Mouse (Mus musculus) midbrain, embryonic 14.5 days (tissue): Measurements from ENCODE around the gene Ildr2. TPM values are rescaled to one million over a fixed set of nuclear protein-coding genes. Genes with fewer than 3 reads are reported as not detected.

Experiments
- ATAC-seq: fragments of 200-750 bp; cut with Nextera tagmentation; 2 replicates; pipeline ENCODE4 v1.8.0; 2017; ENCODE audit warnings: moderate number of reproducible peaks, moderate library complexity; ENCODE audit not compliant: low FRiP score, low TSS enrichment
- DNase-seq: peaks from one replicate; pipeline ENCODE4 v3.0.0-alpha.2; 2015
- H3K27ac ChIP-seq: fragments of 300-500 bp; sonication (generic); replicated peaks from 2 replicates; pipeline ENCODE4 v1.5.1; 2014; ENCODE audit warnings: mild to moderate bottlenecking, low read depth, low read length, moderate library complexity
- H3K27me3 ChIP-seq: fragments of 300-500 bp; sonication (generic); 2 replicates; pipeline ENCODE4 v1.6.1; 2014; ENCODE audit warnings: low read length, control low read depth, mixed read lengths; ENCODE audit not compliant: control insufficient read depth, insufficient read depth
- H3K36me3 ChIP-seq: fragments of 300-500 bp; sonication (generic); 2 replicates; pipeline ENCODE4 v1.6.1; 2014; ENCODE audit warnings: low read length, control low read depth; ENCODE audit not compliant: control insufficient read depth, insufficient read depth
- H3K4me1 ChIP-seq: fragments of 300-500 bp; sonication (generic); 2 replicates; pipeline ENCODE4 v1.6.1; 2014; ENCODE audit warnings: mild to moderate bottlenecking, antibody characterized with exemption, low read length, control low read depth; ENCODE audit not compliant: control insufficient read depth, insufficient read depth
- H3K4me2 ChIP-seq: fragments of 300-500 bp; sonication (generic); 2 replicates; pipeline ENCODE4 v1.6.1; 2014; ENCODE audit warnings: mild to moderate bottlenecking, low read length, moderate library complexity
- H3K4me3 ChIP-seq: fragments of 300-500 bp; sonication (generic); replicated peaks from 2 replicates; pipeline ENCODE4 v1.5.1; 2014; ENCODE audit warnings: low read depth, low read length
- H3K9ac ChIP-seq: fragments of 300-500 bp; sonication (generic); replicated peaks from 2 replicates; pipeline ENCODE4 v1.6.1; 2014; ENCODE audit warnings: mild to moderate bottlenecking, low read length, moderate library complexity
- H3K9me3 ChIP-seq: fragments of 300-500 bp; sonication (generic); 2 replicates; pipeline ENCODE4 v1.6.1; 2016; ENCODE audit warnings: low read length, control low read depth, mixed read lengths; ENCODE audit not compliant: control insufficient read depth
- WGBS: fragments of 180-500 bp; shearing (Covaris S2); extraction: QIAGEN DNeasy Blood & Tissue Kit; methylation state at CpG from one replicate; pipeline ENCODE4 v1.1.7; 2014; 5-methylcytosine and 5-hydroxymethylcytosine counted together
- polyA plus RNA-seq: library from polyadenylated mRNA; unstranded; fragments of >200 nt; fragmentation: Nextera tagmentation; extraction: Ambion mirVana; gene quantifications from 2 replicates; pipeline ENCODE4 v1.2.1, GENCODE M21; 2014

Gene Ildr2
- polyA plus RNA-seq, 1 experiment from 2014 or later: 4.1 TPM

DNA sequence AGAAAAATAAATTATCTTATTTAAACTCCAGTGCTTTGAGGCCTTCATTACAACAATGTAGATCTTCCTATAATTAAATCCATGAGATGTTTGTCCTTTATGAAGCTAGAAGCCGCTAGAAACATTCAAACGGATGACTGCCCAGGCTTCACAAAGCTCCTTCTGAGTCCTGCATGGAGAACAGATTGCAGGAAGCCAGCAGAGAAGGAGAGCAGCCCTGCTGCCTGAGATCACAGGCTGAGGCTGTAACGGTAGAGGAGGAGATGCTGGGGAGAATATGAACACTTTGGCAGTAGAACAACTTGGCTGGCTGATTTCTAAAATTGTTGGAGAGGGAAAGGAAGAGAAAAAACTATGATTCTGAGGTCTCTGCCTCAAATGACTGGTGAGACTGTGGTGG lies 76.8 kb downstream of the Ildr2 start:
- Histone ChIP-seq H3K4me2 (no peak overlapping the region), H3K4me1 (0 out of 2 replicates have a peak, but pooled peaks cover 6% of the 10 kb centered on the region), H3K9me3 (no peaks in the 10 kb centered on the region), H3K36me3 (no peaks in the 10 kb centered on the region), H3K4me3 (no peak overlapping the region), H3K27ac (no peak overlapping the region), H3K9ac (no peak overlapping the region), H3K27me3 (no peaks in the 10 kb centered on the region)
- ATAC-seq (no peak), DNase-seq (no peak)
- 46% methylated on average over 3 of the region's 3 CpGs for WGBS

DNA sequence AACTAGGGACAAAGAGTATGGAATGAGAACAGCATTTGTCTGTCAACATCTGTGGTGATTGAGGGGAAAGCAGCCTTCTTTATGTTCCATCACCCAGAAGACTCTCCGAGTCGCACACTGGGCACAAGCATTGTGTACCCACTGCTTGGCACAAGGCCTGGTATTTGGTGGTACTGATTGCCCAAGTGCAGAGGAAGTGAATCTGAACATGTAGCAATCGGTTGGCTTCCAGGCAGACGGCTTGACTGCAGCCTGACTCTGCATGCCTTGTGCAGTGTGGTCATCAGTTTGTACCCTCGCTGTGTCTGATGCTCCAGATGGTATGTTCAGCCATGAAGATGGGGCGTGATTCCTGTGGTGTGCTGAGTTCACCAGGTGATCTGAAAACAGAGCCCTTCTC lies 85.2 kb downstream of the Ildr2 start:
- H3K36me3 ChIP-seq: no peaks in the 10 kb centered on the region
- no peaks in the 10 kb centered on the region for H3K27me3 ChIP-seq
- H3K4me1 ChIP-seq: peaks cover 2% of the 10 kb centered on the region
- DNase-seq (no peak), ATAC-seq (no peak)
- no peak overlapping the region for H3K9ac ChIP-seq
- no peak overlapping the region for H3K27ac ChIP-seq
- H3K9me3 ChIP-seq: no peaks in the 10 kb centered on the region
- no peak overlapping the region for H3K4me3 ChIP-seq
- WGBS: 86% methylated on average over 6 of the region's 6 CpGs
- H3K4me2 ChIP-seq: no peak overlapping the region

DNA sequence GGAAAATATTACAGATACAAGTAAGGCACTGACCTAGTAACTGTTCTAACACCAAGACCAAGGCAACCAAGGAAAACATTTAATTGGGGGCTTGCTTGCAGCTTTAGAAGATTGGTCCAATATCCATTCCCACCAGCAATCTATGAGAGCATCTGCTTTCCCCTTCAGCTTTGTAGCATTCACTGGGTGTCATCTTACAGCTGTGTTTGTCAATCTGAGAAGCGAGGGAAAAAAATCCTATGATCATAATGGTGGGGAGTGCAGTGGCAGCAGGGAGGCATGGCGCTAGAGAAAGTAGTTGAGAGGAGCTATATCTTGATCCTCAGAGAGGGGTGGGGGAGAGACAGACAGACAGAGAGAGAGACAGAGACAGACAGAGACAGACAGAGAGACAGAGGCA lies 88.1 kb downstream of the Ildr2 start:
- no peak for ATAC-seq
- no peak for DNase-seq
- 82% methylated on average over 2 of the region's 2 CpGs for WGBS
- Histone ChIP-seq H3K27ac (no peak overlapping the region), H3K9ac (no peak overlapping the region), H3K36me3 (no peaks in the 10 kb centered on the region), H3K27me3 (no peaks in the 10 kb centered on the region), H3K4me1 (peaks cover 8% of the 10 kb centered on the region), H3K4me3 (no peak overlapping the region), H3K9me3 (no peaks in the 10 kb centered on the region), H3K4me2 (no peak overlapping the region)

DNA sequence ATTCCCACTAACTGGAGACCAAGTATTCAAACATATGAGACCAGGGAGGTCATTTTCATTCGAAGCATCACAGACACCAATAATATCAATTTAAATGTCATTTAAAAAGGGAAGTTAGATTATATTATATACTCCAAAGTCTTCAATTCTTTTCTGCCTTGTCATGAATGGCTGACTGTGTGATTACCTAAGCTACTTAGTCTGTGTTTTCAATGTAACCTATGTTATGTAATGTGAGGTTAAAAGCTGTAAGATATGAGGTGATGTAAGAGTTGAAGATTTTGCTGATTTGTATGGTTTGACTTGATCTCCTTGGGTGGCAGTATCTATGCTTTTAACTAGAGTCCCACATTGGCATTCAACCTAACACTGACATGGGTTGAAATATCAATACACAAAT lies 88.6 kb downstream of the Ildr2 start:
- no peak overlapping the region for H3K4me3 ChIP-seq
- peaks cover 8% of the 10 kb centered on the region for H3K4me1 ChIP-seq
- ATAC-seq (no peak), DNase-seq (no peak)
- no peaks in the 10 kb centered on the region for H3K27me3 ChIP-seq
- H3K9ac ChIP-seq: no peak overlapping the region
- no peaks in the 10 kb centered on the region for H3K36me3 ChIP-seq
- no peak overlapping the region for H3K27ac ChIP-seq
- no peaks in the 10 kb centered on the region for H3K9me3 ChIP-seq
- no peak overlapping the region for H3K4me2 ChIP-seq
- 96% methylated on average over 1 of the region's 1 CpGs for WGBS

DNA sequence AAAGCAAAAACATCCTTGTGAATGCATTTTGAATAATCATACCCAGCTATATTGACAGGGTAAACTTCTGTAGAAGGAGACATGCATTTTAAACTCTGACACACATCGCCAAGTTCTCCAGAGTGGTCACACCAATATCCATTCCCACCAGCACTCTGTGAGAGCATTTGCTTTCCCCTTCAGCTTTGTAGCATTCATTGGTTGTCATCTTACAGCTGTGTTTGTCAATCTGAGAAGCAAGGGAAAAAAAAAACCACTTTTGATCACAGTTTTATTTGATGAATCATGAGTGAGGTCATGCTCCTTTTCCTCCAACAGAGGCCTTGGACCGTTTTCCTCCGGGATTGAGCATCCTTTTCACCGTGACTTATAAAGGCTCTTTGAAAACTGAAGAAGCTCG lies 89.6 kb downstream of the Ildr2 start:
- no peaks in the 10 kb centered on the region for H3K27me3 ChIP-seq
- no peak for DNase-seq
- H3K9ac ChIP-seq: no peak overlapping the region; the same call in 1 of the 2 replicates
- H3K9me3 ChIP-seq: no peaks in the 10 kb centered on the region
- peaks cover 8% of the 10 kb centered on the region for H3K4me1 ChIP-seq
- no peak overlapping the region for H3K4me3 ChIP-seq
- no peaks in the 10 kb centered on the region for H3K36me3 ChIP-seq
- H3K4me2 ChIP-seq: no peak overlapping the region
- ATAC-seq: no peak
- WGBS: 40% methylated on average over 5 of the region's 5 CpGs
- H3K27ac ChIP-seq: no peak overlapping the region

DNA sequence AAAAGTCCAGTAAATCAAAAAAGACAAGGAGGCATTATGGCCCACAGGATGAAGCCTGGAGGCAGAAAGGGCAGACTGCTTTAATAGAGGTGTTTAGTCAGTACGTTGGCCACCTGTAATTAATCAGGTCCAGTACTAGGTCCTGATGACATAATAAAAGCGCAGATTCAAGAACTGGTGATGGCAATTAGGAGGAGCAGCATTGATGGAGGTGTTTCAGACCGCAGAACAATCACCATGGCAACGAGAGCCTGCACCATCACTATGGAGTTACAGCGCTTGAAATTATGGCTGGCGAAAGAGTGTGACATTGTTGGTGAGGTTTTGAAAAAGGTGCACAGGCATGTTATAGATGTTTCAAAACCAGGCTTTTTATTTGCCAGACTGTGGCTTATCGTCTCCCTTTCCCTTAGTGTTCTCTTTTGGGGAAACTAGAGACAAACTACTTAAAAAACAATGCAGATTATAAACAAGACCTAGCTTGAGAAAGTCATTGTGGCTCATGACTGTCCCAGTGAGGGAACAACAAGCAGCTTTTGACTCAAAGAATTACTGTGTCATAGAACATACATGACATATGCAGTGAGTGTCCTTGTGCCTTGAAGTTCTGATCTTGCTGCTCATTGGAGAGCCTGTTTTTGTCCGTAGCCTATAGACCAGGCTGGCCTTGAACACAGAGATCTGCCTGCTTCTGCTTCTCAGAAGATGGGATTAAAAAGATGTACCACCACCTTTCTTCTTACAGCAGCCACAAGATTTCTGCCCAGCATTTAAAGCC lies 90.5 kb downstream of the Ildr2 start:
- no peak overlapping the region for H3K9ac ChIP-seq
- peaks cover 8% of the 10 kb centered on the region for H3K4me1 ChIP-seq
- peak; percentile 83 for DNase-seq
- no peak; the same call in 1 of the 2 replicates for ATAC-seq
- 32% methylated on average over 8 of the region's 8 CpGs for WGBS
- H3K4me3 ChIP-seq: no peak overlapping the region
- no peaks in the 10 kb centered on the region for H3K27me3 ChIP-seq
- no peaks in the 10 kb centered on the region for H3K9me3 ChIP-seq
- no peaks in the 10 kb centered on the region for H3K36me3 ChIP-seq
- H3K4me2 ChIP-seq: no peak overlapping the region
- no peak overlapping the region for H3K27ac ChIP-seq

DNA sequence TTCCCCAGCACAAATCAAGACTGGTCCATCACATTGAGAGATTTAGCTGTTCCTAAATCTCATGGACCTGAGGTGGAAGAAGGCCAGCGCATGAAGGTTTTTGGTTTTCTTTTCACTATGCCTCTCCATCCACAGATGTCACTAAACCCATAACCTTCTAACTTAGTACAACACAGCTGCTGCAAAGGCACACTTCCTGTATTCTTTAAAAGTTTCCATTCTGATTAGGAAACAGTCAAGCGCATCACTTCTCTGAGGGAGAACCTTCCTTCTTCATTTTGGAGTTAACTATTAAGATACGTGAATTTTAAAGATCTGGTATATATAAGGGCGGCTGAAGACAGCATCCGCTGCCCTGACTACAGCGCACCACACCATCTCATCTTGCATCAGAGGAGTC lies 91.7 kb downstream of the Ildr2 start:
- no peak for DNase-seq
- H3K4me2 ChIP-seq: no peak overlapping the region
- 94% methylated on average over 6 of the region's 6 CpGs for WGBS

DNA sequence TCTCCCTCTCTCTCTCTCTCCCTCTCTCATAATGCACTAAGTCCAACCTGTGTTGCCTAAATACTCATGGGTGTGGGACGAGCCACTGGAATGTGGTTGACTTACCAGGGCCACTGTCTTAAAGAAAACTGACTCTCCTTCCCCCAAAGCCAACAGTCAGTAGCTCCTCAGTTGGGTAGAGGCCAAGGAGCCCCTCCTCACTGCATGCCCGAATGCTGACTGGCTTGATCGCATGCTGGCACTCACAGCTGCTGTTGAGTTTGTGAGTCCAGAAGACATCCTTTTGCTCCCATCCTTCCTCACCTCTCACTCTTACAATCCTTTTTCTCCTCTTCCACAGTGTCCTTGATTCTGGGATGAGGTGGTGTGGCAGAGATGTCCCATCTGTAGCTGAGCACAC lies 93.0 kb downstream of the Ildr2 start:
- Histone ChIP-seq H3K9me3 (no peaks in the 10 kb centered on the region), H3K9ac (no peak overlapping the region), H3K27ac (no peak overlapping the region), H3K4me2 (no peak overlapping the region), H3K27me3 (no peaks in the 10 kb centered on the region), H3K4me3 (no peak overlapping the region), H3K36me3 (no peaks in the 10 kb centered on the region), H3K4me1 (peaks cover 8% of the 10 kb centered on the region)
- WGBS: 70% methylated on average over 3 of the region's 3 CpGs
- DNase-seq (no peak), ATAC-seq (no peak)

More for the DNA sequence above, 91.7 kb downstream of the Ildr2 start:
- ATAC-seq: no peak
- peaks cover 8% of the 10 kb centered on the region for H3K4me1 ChIP-seq
- no peaks in the 10 kb centered on the region for H3K36me3 ChIP-seq
- H3K4me3 ChIP-seq: no peak overlapping the region
- no peak overlapping the region for H3K9ac ChIP-seq
- H3K9me3 ChIP-seq: no peaks in the 10 kb centered on the region
- no peaks in the 10 kb centered on the region for H3K27me3 ChIP-seq
- no peak overlapping the region for H3K27ac ChIP-seq

DNA sequence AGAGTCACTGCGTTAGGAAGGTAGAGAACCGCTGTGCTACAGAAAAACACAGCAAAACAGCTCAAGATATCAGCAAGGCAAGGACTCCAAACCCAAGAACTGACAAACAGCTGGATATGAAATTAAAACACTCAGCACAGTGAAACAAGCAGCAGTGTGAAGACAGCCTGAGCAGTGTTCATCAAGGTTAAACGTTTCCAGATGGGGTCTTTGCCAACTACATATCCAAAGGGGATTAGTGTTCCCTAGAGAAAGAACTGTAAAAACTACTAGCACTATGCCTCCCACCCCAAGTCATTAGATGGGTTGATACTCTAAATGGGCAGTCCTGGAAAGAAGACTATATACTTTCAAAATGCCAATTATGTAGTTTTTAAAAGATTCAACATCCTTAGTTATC lies 95.4 kb downstream of the Ildr2 start:
- Histone ChIP-seq H3K9me3 (no peaks in the 10 kb centered on the region), H3K4me1 (peaks cover 3% of the 10 kb centered on the region), H3K4me2 (no peak overlapping the region), H3K9ac (no peak overlapping the region), H3K4me3 (no peak overlapping the region), H3K27ac (no peak overlapping the region), H3K36me3 (no peaks in the 10 kb centered on the region), H3K27me3 (no peaks in the 10 kb centered on the region)
- ATAC-seq (no peak), DNase-seq (no peak)
- WGBS: 82% methylated on average over 3 of the region's 3 CpGs
